Mouse (Mus musculus) effector memory CD4-positive, alpha-beta T cell, adult 7 months (primary cell): Measurements from ENCODE around the gene Nmt1. TPM values are rescaled to one million over a fixed set of nuclear protein-coding genes. Genes with fewer than 3 reads are reported as not detected.

Experiments
- polyA plus RNA-seq: library from polyadenylated mRNA; unstranded; fragments of 100-300 nt; shearing (Covaris generic); gene quantifications from one replicate; pipeline ENCODE4 v1.2.1, GENCODE M21; 2017

Nmt1 gene
- 72.9 TPM for polyA plus RNA-seq

DNA sequence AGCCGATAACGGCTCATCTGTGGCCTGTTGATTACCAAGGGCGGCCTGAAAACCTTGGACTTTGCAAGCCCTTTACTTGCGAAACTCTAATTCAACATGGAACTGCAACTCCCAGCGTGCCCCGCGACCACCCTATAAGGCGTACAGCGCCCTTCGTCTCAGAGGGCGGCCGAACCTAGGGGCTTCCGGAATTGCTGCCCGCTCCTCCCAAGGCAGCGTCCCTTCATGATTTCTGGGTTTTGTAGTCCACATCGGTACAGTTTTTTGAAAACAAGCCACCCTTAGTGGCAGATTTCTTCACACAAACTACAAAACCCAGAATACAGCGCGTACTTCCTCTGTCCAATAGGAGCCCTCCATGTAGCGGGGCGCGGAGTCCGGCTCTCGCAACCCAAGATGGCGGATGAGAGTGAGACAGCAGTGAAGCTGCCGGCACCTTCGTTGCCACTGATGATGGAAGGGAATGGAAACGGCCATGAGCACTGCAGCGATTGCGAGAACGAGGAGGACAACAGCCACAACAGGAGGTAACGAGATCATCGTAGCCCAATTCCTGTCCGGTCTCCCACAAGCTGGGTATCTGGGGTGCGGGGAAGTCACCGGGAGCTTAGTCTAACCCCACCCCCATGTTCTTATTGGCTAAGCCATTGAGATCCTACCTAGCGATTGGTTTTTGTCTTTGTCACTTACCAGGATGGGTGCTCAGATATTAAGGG is at the start of gene Nmt1, which contains the start of gene Dcakd:
Nmt1 (plus strand) TSS at position 15 of the 716 bp plus-strand sequence.
Dcakd (minus strand) TSS at position 158 of the 716 bp plus-strand sequence.

DNA sequence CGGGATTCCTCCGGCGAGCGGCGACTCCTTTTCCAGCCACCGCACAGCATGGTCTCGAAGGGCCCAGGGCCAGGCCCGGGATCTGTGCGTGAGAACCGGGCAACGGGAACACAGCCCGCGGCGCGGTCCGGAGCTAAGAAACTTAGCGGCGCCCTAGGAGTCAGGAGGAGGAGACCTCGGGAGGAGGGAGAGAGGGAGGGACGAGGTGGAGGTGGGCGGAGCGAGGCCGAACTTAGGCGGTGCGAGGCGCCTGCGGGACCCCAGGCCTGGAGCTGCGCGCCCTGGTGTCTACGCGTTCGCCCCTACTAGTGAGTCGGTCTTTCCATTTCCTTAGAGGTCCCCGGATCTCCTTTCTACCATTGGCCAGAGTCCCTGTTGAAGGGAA is 73.5 kb downstream of the Nmt1 start, which contains the start of the genes Plcd3 and Acbd4:
Plcd3 (minus strand) TSS at position 178 of the 385 bp plus-strand sequence.
Acbd4 (plus strand) TSS at position 202 of the 385 bp plus-strand sequence.

DNA sequence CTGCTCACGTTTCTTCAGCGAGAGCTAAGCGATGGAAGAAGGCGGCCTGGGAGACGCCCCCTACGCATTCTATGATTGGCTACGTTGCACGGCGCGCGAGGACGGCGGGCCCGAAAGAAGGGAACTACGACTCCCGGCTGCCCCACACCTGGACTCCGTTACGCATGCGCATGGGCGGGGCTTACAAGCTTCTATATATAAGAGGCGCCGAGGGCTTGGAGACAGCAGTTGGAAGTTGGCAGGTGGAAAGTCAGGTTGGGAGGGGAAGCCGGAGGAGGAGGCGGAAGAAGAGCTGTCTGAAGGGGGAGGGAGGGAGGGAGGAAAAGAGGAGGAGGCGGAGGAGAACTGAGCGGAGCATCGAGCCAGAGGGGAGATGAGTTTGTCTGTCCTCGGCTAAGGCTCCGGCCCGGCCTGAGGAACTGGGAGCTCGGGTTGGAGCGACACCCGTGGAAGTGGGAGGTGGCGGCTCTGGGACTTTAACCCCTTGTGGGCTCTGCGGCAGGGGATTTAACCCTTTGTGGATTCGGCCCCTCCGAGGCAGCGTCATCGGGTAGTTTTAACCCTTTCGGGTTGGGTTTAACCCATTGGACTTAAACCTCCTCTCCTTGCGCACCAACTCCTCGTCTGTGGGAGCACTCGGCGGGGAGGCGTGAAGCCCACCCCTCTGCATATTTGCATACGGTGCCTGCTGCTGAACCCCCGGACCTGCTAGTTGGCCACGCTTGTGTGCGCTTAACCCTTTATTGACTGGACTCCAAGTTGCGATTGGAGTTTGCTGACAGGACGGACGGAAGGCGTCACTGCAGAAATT is 88.2 kb downstream of the Nmt1 start, which contains the start of gene Hexim1:
Hexim1 (plus strand) TSS at position 224 of the 811 bp plus-strand sequence.

Other genes starting within 250 kb of the Nmt1 start
- 0.20 TPM for gene Gjc1, start 208.5 kb upstream of the Nmt1 start, polyA plus RNA-seq
- not detected for gene Higd1b, start 192.3 kb upstream of the Nmt1 start, polyA plus RNA-seq
- 122 TPM for gene Eftud2, start 147.2 kb upstream of the Nmt1 start, polyA plus RNA-seq
- not detected for gene Ccdc103, start 147.0 kb upstream of the Nmt1 start, polyA plus RNA-seq
- gene Fam187a, start 143.0 kb upstream of the Nmt1 start, polyA plus RNA-seq: not detected
- not detected for gene Gfap, start 127.3 kb upstream of the Nmt1 start, polyA plus RNA-seq
- 0.89 TPM for gene Kif18b, start 103.1 kb upstream of the Nmt1 start, polyA plus RNA-seq
- not detected for gene C1ql1, start 81.5 kb upstream of the Nmt1 start, polyA plus RNA-seq
- gene Dcakd, start 143 bp downstream of the Nmt1 start, polyA plus RNA-seq: 8.9 TPM
- 2.5 TPM for gene Plcd3, start 73.5 kb downstream of the Nmt1 start, polyA plus RNA-seq
- 44.4 TPM for gene Acbd4, start 73.5 kb downstream of the Nmt1 start, polyA plus RNA-seq
- gene Hexim1, start 88.0 kb downstream of the Nmt1 start, polyA plus RNA-seq: 8.9 TPM
- 5.9 TPM for gene Hexim2, start 104.2 kb downstream of the Nmt1 start, polyA plus RNA-seq
- 143 TPM for gene Fmnl1, start 142.9 kb downstream of the Nmt1 start, polyA plus RNA-seq
- gene 1700023F06Rik, start 180.4 kb downstream of the Nmt1 start, polyA plus RNA-seq: not detected
- gene Spata32, start 190.2 kb downstream of the Nmt1 start, polyA plus RNA-seq: not detected
- 160 TPM for gene Map3k14, start 239.3 kb downstream of the Nmt1 start, polyA plus RNA-seq